Mouse (Mus musculus): ENCODE measurements around the gene Pfn1. TPM values are rescaled to one million over a fixed set of nuclear protein-coding genes. Genes with fewer than 3 reads are reported as not detected.
A peak's percentile ranks its signal among the peaks of the same experiment; 100 is the strongest.

Pfn1 gene
- polyA plus RNA-seq, 1 experiment from 2014 or later = 1,970 TPM

- H3K4me3 ChIP-seq = no peak overlapping the region
- no peaks in the 10 kb centered on the region for H3K9me3 ChIP-seq
Measured at GRCm38 (mm10) chr11:70625473-70625872, 29.0 kb downstream of the Pfn1 start.

GRCm38 (mm10) chr11:70623053-70623742, 31.2 kb downstream of the Pfn1 start:
- 61% methylated on average over 10 of the region's 10 CpGs for WGBS

More at GRCm38 (mm10) chr11:70625473-70625872, 29.0 kb downstream of the Pfn1 start:
- H3K27me3 ChIP-seq = no peaks in the 10 kb centered on the region
- 0 out of 2 replicates have a peak, but pooled peaks cover 8% of the 10 kb centered on the region for H3K4me1 ChIP-seq
- no peak for ATAC-seq (ENCODE audit: borderline replicate concordance, extremely low read depth, low FRiP score, low TSS enrichment)
- no peaks in the 10 kb centered on the region for H3K36me3 ChIP-seq
- 36% methylated on average over 4 of the region's 4 CpGs for WGBS
- no peak overlapping the region for H3K27ac ChIP-seq
- H3K9ac ChIP-seq = no peak overlapping the region
- no peak overlapping the region for H3K4me2 ChIP-seq

GRCm38 (mm10) chr11:70621972-70622814, 32.3 kb downstream of the Pfn1 start:
- Histone ChIP-seq H3K9ac (no peak overlapping the region), H3K4me2 (no peak overlapping the region), H3K27ac (no peak overlapping the region), H3K36me3 (no peaks in the 10 kb centered on the region), H3K27me3 (no peaks in the 10 kb centered on the region), H3K4me1 (0 out of 2 replicates have a peak, but pooled peaks cover 8% of the 10 kb centered on the region), H3K4me3 (no peak overlapping the region), H3K9me3 (no peaks in the 10 kb centered on the region)
- 0 out of 2 replicates have a peak, but pooled peaks have one; percentile 27 for ATAC-seq (ENCODE audit: borderline replicate concordance, extremely low read depth, low FRiP score, low TSS enrichment)
- WGBS = 40% methylated on average over 7 of the region's 7 CpGs

More at GRCm38 (mm10) chr11:70623053-70623742, 31.2 kb downstream of the Pfn1 start:
- Histone ChIP-seq H3K27me3 (no peaks in the 10 kb centered on the region), H3K4me1 (0 out of 2 replicates have a peak, but pooled peaks cover 8% of the 10 kb centered on the region), H3K27ac (no peak overlapping the region), H3K4me2 (no peak overlapping the region), H3K4me3 (no peak overlapping the region), H3K9me3 (no peaks in the 10 kb centered on the region), H3K36me3 (no peaks in the 10 kb centered on the region), H3K9ac (no peak overlapping the region)
- no peak for ATAC-seq (ENCODE audit: borderline replicate concordance, extremely low read depth, low FRiP score, low TSS enrichment)

- Histone ChIP-seq H3K4me3 (no peak within 1 kb of the TSS), H3K36me3 (no peaks in the 10 kb centered on the region), H3K9me3 (no peaks in the 10 kb centered on the region), H3K27me3 (0 out of 2 replicates have a peak, but pooled peaks cover 9% of the 10 kb centered on the region), H3K9ac (no peak within 1 kb of the TSS), H3K4me2 (no peak within 1 kb of the TSS), H3K4me1 (peaks cover 20% of the 10 kb centered on the region), H3K27ac (no peak within 1 kb of the TSS)
- WGBS = 24% methylated on average over 1 of the region's 1 CpGs
- no peak for ATAC-seq (ENCODE audit: borderline replicate concordance, extremely low read depth, low FRiP score, low TSS enrichment)
Measured at GRCm38 (mm10) chr11:70619101-70619500, 35.3 kb downstream of the Pfn1 start, which contains the start of gene Chrne. Gene Chrne (minus strand): TSS chr11:70619216.

- Histone ChIP-seq H3K4me1 (peaks cover 12% of the 10 kb centered on the region), H3K27me3 (0 out of 2 replicates have a peak, but pooled peaks cover 9% of the 10 kb centered on the region), H3K36me3 (peaks cover 12% of the 10 kb centered on the region), H3K9me3 (no peaks in the 10 kb centered on the region), H3K4me3 (peak within 1 kb of the TSS; percentile 44), H3K4me2 (peak within 1 kb of the TSS; percentile 92), H3K9ac (peak within 1 kb of the TSS; percentile 50), H3K27ac (peak within 1 kb of the TSS; percentile 58)
- peak; percentile 13; the same call in 1 of the 2 replicates for ATAC-seq (ENCODE audit: borderline replicate concordance, extremely low read depth, low FRiP score, low TSS enrichment)
- 14% methylated on average over 21 of the region's 21 CpGs for WGBS
Measured at GRCm38 (mm10) chr11:70615516-70616093, 38.8 kb downstream of the Pfn1 start, which contains the start of gene 4930544D05Rik. Gene 4930544D05Rik (plus strand): TSS chr11:70615848.

- peak overlapping the region; percentile 50 for H3K9ac ChIP-seq
- H3K36me3 ChIP-seq = peaks cover 15% of the 10 kb centered on the region
- H3K27ac ChIP-seq = peak overlapping the region; percentile 58
- H3K9me3 ChIP-seq = no peaks in the 10 kb centered on the region
- ATAC-seq (ENCODE audit: borderline replicate concordance, extremely low read depth, low FRiP score, low TSS enrichment) = peak; percentile 87; the same call in 1 of the 2 replicates
- H3K4me3 ChIP-seq = peak overlapping the region; percentile 44
- under 1% methylated on average over 17 of the region's 17 CpGs for WGBS
- H3K27me3 ChIP-seq = 0 out of 2 replicates have a peak, but pooled peaks cover 9% of the 10 kb centered on the region
- peaks cover 12% of the 10 kb centered on the region for H3K4me1 ChIP-seq
- H3K4me2 ChIP-seq = peak overlapping the region; percentile 92
Measured at GRCm38 (mm10) chr11:70615074-70615473, 39.4 kb downstream of the Pfn1 start.

GRCm38 (mm10) chr11:70612505-70612904, 41.9 kb downstream of the Pfn1 start:
- Histone ChIP-seq H3K27ac (no peak overlapping the region), H3K36me3 (peaks cover 39% of the 10 kb centered on the region), H3K4me2 (no peak overlapping the region), H3K27me3 (0 out of 2 replicates have a peak, but pooled peaks cover 9% of the 10 kb centered on the region), H3K4me1 (peaks cover 12% of the 10 kb centered on the region), H3K4me3 (no peak overlapping the region), H3K9me3 (no peaks in the 10 kb centered on the region), H3K9ac (no peak overlapping the region)
- WGBS = 75% methylated on average over 7 of the region's 7 CpGs
- no peak for ATAC-seq (ENCODE audit: borderline replicate concordance, extremely low read depth, low FRiP score, low TSS enrichment)

GRCm38 (mm10) chr11:70610752-70611151, 43.7 kb downstream of the Pfn1 start:
- Histone ChIP-seq H3K9ac (no peak overlapping the region), H3K36me3 (peaks cover 51% of the 10 kb centered on the region), H3K27me3 (0 out of 2 replicates have a peak, but pooled peaks cover 1% of the 10 kb centered on the region), H3K4me2 (no peak overlapping the region), H3K27ac (no peak overlapping the region), H3K4me3 (no peak overlapping the region), H3K4me1 (peaks cover 12% of the 10 kb centered on the region), H3K9me3 (no peaks in the 10 kb centered on the region)
- WGBS = 84% methylated on average over 4 of the region's 4 CpGs
- no peak for ATAC-seq (ENCODE audit: borderline replicate concordance, extremely low read depth, low FRiP score, low TSS enrichment)

GRCm38 (mm10) chr11:70608381-70609066, 45.9 kb downstream of the Pfn1 start:
- H3K9me3 ChIP-seq = no peaks in the 10 kb centered on the region
- no peak overlapping the region for H3K9ac ChIP-seq
- no peaks in the 10 kb centered on the region for H3K4me1 ChIP-seq
- no peaks in the 10 kb centered on the region for H3K27me3 ChIP-seq
- peaks cover 64% of the 10 kb centered on the region for H3K36me3 ChIP-seq
- H3K4me3 ChIP-seq = no peak overlapping the region
- no peak overlapping the region for H3K27ac ChIP-seq
- WGBS = 87% methylated on average over 26 of the region's 26 CpGs
- no peak; the same call in 1 of the 2 replicates for ATAC-seq (ENCODE audit: borderline replicate concordance, extremely low read depth, low FRiP score, low TSS enrichment)
- H3K4me2 ChIP-seq = no peak overlapping the region

GRCm38 (mm10) chr11:70607611-70608010, 46.8 kb downstream of the Pfn1 start:
- H3K36me3 ChIP-seq = peaks cover 58% of the 10 kb centered on the region
- WGBS = 86% methylated on average over 9 of the region's 9 CpGs
- no peak overlapping the region for H3K4me3 ChIP-seq
- ATAC-seq (ENCODE audit: borderline replicate concordance, extremely low read depth, low FRiP score, low TSS enrichment) = no peak
- H3K9me3 ChIP-seq = no peaks in the 10 kb centered on the region
- no peak overlapping the region for H3K27ac ChIP-seq
- no peaks in the 10 kb centered on the region for H3K27me3 ChIP-seq
- no peak overlapping the region for H3K9ac ChIP-seq
- H3K4me1 ChIP-seq = no peaks in the 10 kb centered on the region
- no peak overlapping the region for H3K4me2 ChIP-seq

GRCm38 (mm10) chr11:70606717-70607116, 47.7 kb downstream of the Pfn1 start:
- H3K9ac ChIP-seq = no peak overlapping the region
- no peak overlapping the region for H3K4me2 ChIP-seq
- H3K36me3 ChIP-seq = peaks cover 55% of the 10 kb centered on the region
- H3K27me3 ChIP-seq = no peaks in the 10 kb centered on the region
- no peaks in the 10 kb centered on the region for H3K4me1 ChIP-seq
- H3K27ac ChIP-seq = no peak overlapping the region
- H3K9me3 ChIP-seq = no peaks in the 10 kb centered on the region
- no peak overlapping the region for H3K4me3 ChIP-seq
- WGBS = 69% methylated on average over 12 of the region's 12 CpGs
- ATAC-seq (ENCODE audit: borderline replicate concordance, extremely low read depth, low FRiP score, low TSS enrichment) = no peak
